Mouse (Mus musculus): Measurements from ENCODE around the gene Anxa2. TPM values are rescaled to one million over a fixed set of nuclear protein-coding genes. Genes with fewer than 3 reads are reported as not detected.

The Anxa2 gene
- total RNA-seq, 2 experiments from 2014 or later: 8.5 to 9.4 TPM

GRCm38 (mm10) chr9:69505611-69506010 lies 52.2 kb downstream of the Anxa2 start:
- DNase-seq (ENCODE audit: extremely low spot score in 1 of 2, low spot score in 1 of 2): peak in 1 of 2 experiments; percentile 66

GRCm38 (mm10) chr9:69507206-69507605 lies 53.8 kb downstream of the Anxa2 start:
- no peak for DNase-seq (ENCODE audit: extremely low spot score in 1 of 2, low spot score in 1 of 2)

- DNase-seq (ENCODE audit: extremely low spot score in 1 of 2, low spot score in 1 of 2): no peak
These were observed 54.6 kb downstream of the Anxa2 start for GRCm38 (mm10) chr9:69508016-69508415.

- DNase-seq (ENCODE audit: extremely low spot score in 1 of 2, low spot score in 1 of 2): no peak
These were observed 58.6 kb downstream of the Anxa2 start for GRCm38 (mm10) chr9:69511881-69512590.

- no peak for DNase-seq (ENCODE audit: extremely low spot score in 1 of 2, low spot score in 1 of 2)
These were observed 59.3 kb downstream of the Anxa2 start for GRCm38 (mm10) chr9:69512726-69513125.

- peak in 1 of 2 experiments; percentile 10 for DNase-seq (ENCODE audit: extremely low spot score in 1 of 2, low spot score in 1 of 2)
These were observed 60.8 kb downstream of the Anxa2 start for GRCm38 (mm10) chr9:69514206-69514605.

GRCm38 (mm10) chr9:69515416-69515815 lies 62.0 kb downstream of the Anxa2 start:
- DNase-seq (ENCODE audit: extremely low spot score in 1 of 2, low spot score in 1 of 2): no peak

GRCm38 (mm10) chr9:69517387-69518035 lies 64.1 kb downstream of the Anxa2 start:
- DNase-seq (ENCODE audit: extremely low spot score in 1 of 2, low spot score in 1 of 2): peak; percentile 21 to 59

Small RNA genes within 50 kb of the gene (microRNA-seq; reads per million reads assigned to microRNA genes)
- 0 reads per million in 2 experiments for gene Mir3109

Other genes starting within 250 kb of the Anxa2 start
- 10 to 100 TPM in 1 of 2 experiments, 1 to 10 TPM in 1; 9.8 to 10.9 TPM for gene Ice2, start 55.7 kb upstream of the Anxa2 start, total RNA-seq (2021)